Mouse (Mus musculus) skeletal muscle tissue, adult 2 months (tissue): ENCODE results near the gene Klf5.

Experiments
- DNase-seq: peaks from one replicate; pipeline ENCODE4 v3.0.0-alpha.2; 2012; ENCODE audit warnings: low read depth, low spot score

Gene Klf5

GRCm38 (mm10) chr14:99298385-99299021, at the start of gene Klf5:
Gene Klf5 (plus strand): TSS chr14:99298691.
- peak; percentile 91 for DNase-seq

- no peak for DNase-seq
Observed at GRCm38 (mm10) chr14:99262026-99262425, 36.5 kb upstream of the Klf5 start.

GRCm38 (mm10) chr14:99263816-99264215, 34.7 kb upstream of the Klf5 start:
- DNase-seq, result no peak

- no peak for DNase-seq
Observed at GRCm38 (mm10) chr14:99265791-99266190, 32.7 kb upstream of the Klf5 start.

GRCm38 (mm10) chr14:99266749-99267148, 31.7 kb upstream of the Klf5 start:
- no peak for DNase-seq

- no peak for DNase-seq
Observed at GRCm38 (mm10) chr14:99274056-99274455, 24.4 kb upstream of the Klf5 start.

- DNase-seq, result no peak
Observed at GRCm38 (mm10) chr14:99275827-99276226, 22.7 kb upstream of the Klf5 start.

- DNase-seq, result no peak
Observed at GRCm38 (mm10) chr14:99278312-99278711, 20.2 kb upstream of the Klf5 start.

- no peak for DNase-seq
Observed at GRCm38 (mm10) chr14:99278763-99279486, 19.6 kb upstream of the Klf5 start.

- no peak for DNase-seq
Observed at GRCm38 (mm10) chr14:99280399-99280798, 18.1 kb upstream of the Klf5 start.

- no peak for DNase-seq
Observed at GRCm38 (mm10) chr14:99280825-99281433, 17.6 kb upstream of the Klf5 start.

- DNase-seq, result no peak
Observed at GRCm38 (mm10) chr14:99285486-99285885, 13.0 kb upstream of the Klf5 start.

- DNase-seq, result no peak
Observed at GRCm38 (mm10) chr14:99292176-99292575, 6.3 kb upstream of the Klf5 start.

- no peak for DNase-seq
Observed at GRCm38 (mm10) chr14:99294424-99294823, 4.1 kb upstream of the Klf5 start.

- no peak for DNase-seq
Observed at GRCm38 (mm10) chr14:99295606-99296341, 2.7 kb upstream of the Klf5 start.

GRCm38 (mm10) chr14:99299022-99299481, 561 bp downstream of the Klf5 start:
- peak; percentile 30 for DNase-seq

GRCm38 (mm10) chr14:99299701-99300191, 1.3 kb downstream of the Klf5 start:
- no peak for DNase-seq

GRCm38 (mm10) chr14:99301472-99301871, 3.0 kb downstream of the Klf5 start:
- no peak for DNase-seq

GRCm38 (mm10) chr14:99304387-99304786, 5.9 kb downstream of the Klf5 start:
- no peak for DNase-seq

- no peak for DNase-seq
Observed at GRCm38 (mm10) chr14:99304997-99305792, 6.7 kb downstream of the Klf5 start.

- no peak for DNase-seq
Observed at GRCm38 (mm10) chr14:99306410-99306809, 7.9 kb downstream of the Klf5 start.
